Mouse (Mus musculus) cortical plate, adult 2 months (tissue): ENCODE measurements around the gene Exog.

ENCODE experiments used
- CTCF ChIP-seq: fragments of 200-500 bp; IDR thresholded peaks from 2 replicates; pipeline ENCODE4 v1.5.1; 2011; ENCODE audit warnings: mild to moderate bottlenecking, control low read depth, low read length; ENCODE audit not compliant: insufficient read depth; ENCODE audit errors: extremely low read depth
- POLR2A ChIP-seq: fragments of 200-500 bp; IDR thresholded peaks from 2 replicates; pipeline ENCODE4 v1.6.1; 2011; ENCODE audit warnings: mild to moderate bottlenecking, low read length, control low read depth; ENCODE audit not compliant: insufficient read depth; ENCODE audit errors: extremely low read depth

DNA sequence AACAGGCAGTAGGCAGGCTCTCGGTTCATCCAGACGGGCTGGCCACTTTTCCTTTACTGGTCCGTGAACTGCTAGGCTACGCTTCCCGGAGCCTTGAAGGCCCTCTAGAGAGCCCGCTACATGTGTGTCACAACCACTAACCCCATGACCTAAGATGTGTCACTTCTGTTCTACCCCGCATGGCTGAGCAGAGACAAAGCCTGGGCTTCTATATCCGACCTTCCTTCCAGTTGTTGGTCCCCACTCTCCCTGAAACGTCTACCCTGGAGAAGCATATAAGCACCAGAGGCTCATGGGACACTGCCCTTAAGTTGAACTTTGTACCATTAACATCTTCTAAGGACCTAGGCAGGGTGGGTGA, 53.5 kb downstream of the Exog start:
- TF ChIP-seq CTCF: no peak
- no peak for TF ChIP-seq POLR2A
